Mouse (Mus musculus) brain, embryonic 14.5 days (tissue): ENCODE measurements around the gene Eif4a3.

Source experiments
- CTCF ChIP-seq: fragments of 200-500 bp; IDR thresholded peaks from 2 replicates; pipeline ENCODE4 v1.5.1; 2012; ENCODE audit warnings: inconsistent platforms, mild to moderate bottlenecking, moderate library complexity, borderline replicate concordance; ENCODE audit not compliant: insufficient read depth, insufficient read length; ENCODE audit errors: extremely low read depth
- POLR2A ChIP-seq: fragments of 200-500 bp; IDR thresholded peaks from 2 replicates; pipeline ENCODE4 v1.6.1; 2012; ENCODE audit warnings: mild to moderate bottlenecking, inconsistent platforms, borderline replicate concordance; ENCODE audit not compliant: poor library complexity, insufficient read depth, insufficient read length, severe bottlenecking; ENCODE audit errors: extremely low read depth

GRCm38 (mm10) chr11:119258216-119258571, 41.7 kb downstream of the Eif4a3 start:
- TF ChIP-seq POLR2A: no peak
- no peak for TF ChIP-seq CTCF
